Mouse (Mus musculus) thymus, postnatal 0 days (tissue): ENCODE measurements around the gene Kbtbd13. TPM values are rescaled to one million over a fixed set of nuclear protein-coding genes. Genes with fewer than 3 reads are reported as not detected.

Experiments
- DNase-seq: peaks from one replicate; pipeline ENCODE4 v3.0.0-alpha.2; 2015; ENCODE audit warnings: low spot score
- polyA plus RNA-seq: library from polyadenylated mRNA; unstranded; fragments of >200 nt; fragmentation: Nextera tagmentation; extraction: Ambion mirVana; gene quantifications from 2 replicates; pipeline ENCODE4 v1.2.1, GENCODE M21; 2015

Kbtbd13 gene
- polyA plus RNA-seq, 1 experiment from 2014 or later = 0.55 TPM

- DNase-seq = no peak
Measured at GRCm38 (mm10) chr9:65394360-65394759, 2.9 kb upstream of the Kbtbd13 start.

- no peak for DNase-seq
Measured at GRCm38 (mm10) chr9:65393606-65394005, 2.2 kb upstream of the Kbtbd13 start.

GRCm38 (mm10) chr9:65392638-65393364 lies 1.3 kb upstream of the Kbtbd13 start:
- peak; percentile 64 for DNase-seq

- DNase-seq = peak; percentile 27
Measured at GRCm38 (mm10) chr9:65390752-65391612, 470 bp downstream of the Kbtbd13 start.

GRCm38 (mm10) chr9:65386373-65387140 lies 4.9 kb downstream of the Kbtbd13 start:
- DNase-seq = no peak

GRCm38 (mm10) chr9:65384276-65384675 lies 7.2 kb downstream of the Kbtbd13 start:
- no peak for DNase-seq

GRCm38 (mm10) chr9:65382751-65383097 lies 8.7 kb downstream of the Kbtbd13 start:
- no peak for DNase-seq

- no peak for DNase-seq
Measured at GRCm38 (mm10) chr9:65382031-65382750, 9.3 kb downstream of the Kbtbd13 start.

GRCm38 (mm10) chr9:65381017-65381590 lies 10.3 kb downstream of the Kbtbd13 start:
- no peak for DNase-seq

GRCm38 (mm10) chr9:65375163-65375934 lies 16.1 kb downstream of the Kbtbd13 start:
- no peak for DNase-seq

- no peak for DNase-seq
Measured at GRCm38 (mm10) chr9:65374468-65375162, 16.8 kb downstream of the Kbtbd13 start.

GRCm38 (mm10) chr9:65372449-65372848 lies 19.0 kb downstream of the Kbtbd13 start:
- DNase-seq = peak; percentile 49

GRCm38 (mm10) chr9:65371756-65372155 lies 19.7 kb downstream of the Kbtbd13 start:
- DNase-seq = no peak

- DNase-seq = no peak
Measured at GRCm38 (mm10) chr9:65365721-65366120, 25.7 kb downstream of the Kbtbd13 start.

GRCm38 (mm10) chr9:65363684-65364083 lies 27.8 kb downstream of the Kbtbd13 start:
- DNase-seq = no peak

- no peak for DNase-seq
Measured at GRCm38 (mm10) chr9:65360641-65361448, 30.6 kb downstream of the Kbtbd13 start, which contains the start of gene Ubap1l. Gene Ubap1l (plus strand): TSS chr9:65361041.

- DNase-seq = no peak
Measured at GRCm38 (mm10) chr9:65358956-65359480, 32.4 kb downstream of the Kbtbd13 start.

GRCm38 (mm10) chr9:65356971-65357370 lies 34.5 kb downstream of the Kbtbd13 start:
- no peak for DNase-seq
